ENCODE assay signal across 8 mouse cellular contexts in genomic region chr19:47510473-47511293, GRCm38 (mm10). TPM values are rescaled to one million over a fixed set of nuclear protein-coding genes. Genes with fewer than 3 reads are reported as not detected.
A peak's percentile ranks its signal among the peaks of the same experiment; 100 is the strongest.
DNase-seq lines count a peak whose midpoint lies in the region; ATAC-seq and TF ChIP-seq lines count a peak whose summit lies in the region.

No protein-coding gene starts in this region.

- no peak for TF ChIP-seq POLR2A in olfactory bulb, adult 2 months (IDR thresholded peaks at IDR 0.05; ENCODE audit: insufficient read depth, low read depth, low read length)

- 33% methylated on average over 25 of the region's 25 CpGs for WGBS in forebrain, embryonic 14.5 days
- WGBS in intestine, embryonic 14.5 days = 54% methylated on average over 25 of the region's 25 CpGs
- WGBS in olfactory bulb, adult 2 months = 61% methylated on average over 25 of the region's 25 CpGs

- DNase-seq in spleen, postnatal 10 days (ENCODE audit: low spot score in 2 of 2) = peak; percentile 41 to 52
- DNase-seq in spleen, postnatal 14 days (ENCODE audit: low spot score in 2 of 2) = no peak
- DNase-seq in forebrain, embryonic 14.5 days (ENCODE audit: low spot score) = peak; percentile 31
- no peak for DNase-seq in intestine, embryonic 14.5 days (ENCODE audit: low spot score)
- peak; percentile 52 to 69 for DNase-seq in lung, adult 18-20 months
- DNase-seq in gastrocnemius, adult 18-20 months (ENCODE audit: low spot score) = no peak
- no peak for DNase-seq in urinary bladder, postnatal 10 days (ENCODE audit: low spot score)

- peak overlapping the region; percentile 48; the same call in 1 of the 2 replicates for H3K27ac ChIP-seq in forebrain, embryonic 14.5 days (ENCODE audit: low read depth, low read length)
- peak overlapping the region; percentile 68 for H3K27ac ChIP-seq in intestine, embryonic 14.5 days (ENCODE audit: low read depth)
- H3K27ac ChIP-seq in olfactory bulb, adult 2 months (ENCODE audit: insufficient read depth, low read depth, low read length) = peak overlapping the region; percentile 29; the same call in 1 of the 2 replicates

- H3K9ac ChIP-seq in forebrain, embryonic 14.5 days (ENCODE audit: low read length) = peak overlapping the region; percentile 32; the same call in 1 of the 2 replicates
- no peak overlapping the region for H3K9ac ChIP-seq in intestine, embryonic 14.5 days (ENCODE audit: low read length)

- peak overlapping the region; percentile 28; the same call in 1 of the 2 replicates for H3K4me2 ChIP-seq in forebrain, embryonic 14.5 days (ENCODE audit: low read length)
- H3K4me2 ChIP-seq in intestine, embryonic 14.5 days (ENCODE audit: low read length) = no peak overlapping the region

- H3K4me1 ChIP-seq in forebrain, embryonic 14.5 days (ENCODE audit: control insufficient read depth, insufficient read depth, low read length) = peaks cover 3% of the 10 kb centered on the region; the same call in 1 of the 2 replicates
- peaks cover 31% of the 10 kb centered on the region for H3K4me1 ChIP-seq in intestine, embryonic 14.5 days (replicated peaks; ENCODE audit: control insufficient read depth, insufficient read depth, low read length)
- peaks cover 12% of the 10 kb centered on the region for H3K4me1 ChIP-seq in olfactory bulb, adult 2 months (ENCODE audit: control insufficient read depth, insufficient read depth, low read length)

- TF ChIP-seq CTCF in olfactory bulb, adult 2 months (IDR thresholded peaks at IDR 0.05; ENCODE audit: insufficient read depth, low read depth, low read length) = no peak

- peaks cover 31% of the 10 kb centered on the region for H3K36me3 ChIP-seq in forebrain, embryonic 14.5 days (ENCODE audit: control insufficient read depth, insufficient read depth, low read length)
- peaks cover 33% of the 10 kb centered on the region for H3K36me3 ChIP-seq in intestine, embryonic 14.5 days (ENCODE audit: control insufficient read depth, insufficient read depth, low read length)

- no peak for ATAC-seq in forebrain, embryonic 14.5 days
- no peak for ATAC-seq in intestine, embryonic 14.5 days (replicated peaks; ENCODE audit: low FRiP score, low TSS enrichment, low read depth)

- H3K9me3 ChIP-seq in forebrain, embryonic 14.5 days (replicated peaks; ENCODE audit: control insufficient read depth, low read length) = no peaks in the 10 kb centered on the region
- no peaks in the 10 kb centered on the region for H3K9me3 ChIP-seq in intestine, embryonic 14.5 days (ENCODE audit: control insufficient read depth, low read length)

- no peak overlapping the region for H3K4me3 ChIP-seq in forebrain, embryonic 14.5 days (ENCODE audit: low read depth, low read length)
- no peak overlapping the region for H3K4me3 ChIP-seq in intestine, embryonic 14.5 days (ENCODE audit: low read depth, low read length)
- H3K4me3 ChIP-seq in olfactory bulb, adult 2 months (ENCODE audit: insufficient read depth, low read depth, low read length) = no peak overlapping the region

- no peaks in the 10 kb centered on the region for H3K27me3 ChIP-seq in forebrain, embryonic 14.5 days (replicated peaks; ENCODE audit: control insufficient read depth, insufficient read depth, low read length)
- no peaks in the 10 kb centered on the region for H3K27me3 ChIP-seq in intestine, embryonic 14.5 days (replicated peaks; ENCODE audit: control insufficient read depth, insufficient read depth, low read length)

RNA-seq across cellular contexts. Expression of gene Stn1, which starts 26.6 kb away (rescaled TPM):
- polyA plus RNA-seq in forebrain, embryonic 14.5 days (2014; fragmentation: Nextera tagmentation; extraction: Ambion mirVana) = 39.0 and 41.6 TPM in 2 replicates
- polyA plus RNA-seq in intestine, embryonic 14.5 days (2014; fragmentation: Nextera tagmentation; extraction: Ambion mirVana) = 53.5 and 60.1 TPM in 2 replicates
- polyA plus RNA-seq in olfactory bulb, adult 2 months (2012; ENCODE audit: insufficient read depth, insufficient read length, low replicate concordance, missing spikeins) = not detected in 2 replicates
- 1 to 10 TPM; 4.2 to 4.9 TPM for total RNA-seq in gastrocnemius, adult 18-20 months (2021)

RNA-seq across cellular contexts. Expression of gene Sh3pxd2a, which starts 46.5 kb away (rescaled TPM):
- 3.0 and 3.4 TPM in 2 replicates for polyA plus RNA-seq in forebrain, embryonic 14.5 days (2014; fragmentation: Nextera tagmentation; extraction: Ambion mirVana)
- polyA plus RNA-seq in intestine, embryonic 14.5 days (2014; fragmentation: Nextera tagmentation; extraction: Ambion mirVana) = 8.8 and 8.9 TPM in 2 replicates
- polyA plus RNA-seq in olfactory bulb, adult 2 months (2012; ENCODE audit: insufficient read depth, insufficient read length, low replicate concordance, missing spikeins) = not detected in 2 replicates
- total RNA-seq in gastrocnemius, adult 18-20 months (2021) = 10 to 100 TPM; 32.8 to 42.6 TPM

Comparison
In these comparisons a context has a peak if more than half of its experiments do, and no peak if none do; other contexts are left out.
1. DNase-seq: peak in spleen, postnatal 10 days (2 of 2), forebrain, embryonic 14.5 days (single experiment) and lung, adult 18-20 months (2 of 2); none in spleen, postnatal 14 days (0 of 2), intestine, embryonic 14.5 days (single experiment), gastrocnemius, adult 18-20 months (single experiment) and urinary bladder, postnatal 10 days (single experiment).
2. Peak in every context shown above with its lines, with median percentiles within 50 percentile points of each other: H3K27ac ChIP-seq.